Mouse (Mus musculus): ENCODE measurements around the gene Nrxn3. TPM values are rescaled to one million over a fixed set of nuclear protein-coding genes. Genes with fewer than 3 reads are reported as not detected.

The Nrxn3 gene
- polyA plus RNA-seq, 1 experiment from 2014 or later, result 96.9 TPM

DNA sequence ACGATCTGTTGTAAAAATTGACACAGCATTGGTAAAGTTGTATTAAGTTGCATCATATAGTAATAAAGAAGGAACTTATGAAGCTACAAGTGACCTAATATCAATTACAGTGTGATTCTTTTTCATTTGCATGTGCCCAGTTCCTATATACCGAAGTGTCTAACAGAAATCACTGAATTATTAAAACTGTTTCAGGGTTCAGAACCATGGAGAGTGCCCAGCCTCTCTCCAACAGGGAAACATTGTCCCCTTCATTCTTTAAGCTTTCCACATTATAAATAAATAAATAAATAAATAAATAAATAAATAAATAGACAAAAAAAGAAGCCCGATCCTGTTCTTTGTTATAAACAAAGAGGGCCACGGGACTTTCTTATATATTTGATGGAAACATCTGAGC, 140.4 kb downstream of the Nrxn3 start:
- Histone ChIP-seq H3K4me1 (replicated peaks; ENCODE audit: control insufficient read depth, insufficient read depth, low read length) (peaks cover 15% of the 10 kb centered on the region), H3K27ac (no peak overlapping the region), H3K36me3 (replicated peaks; ENCODE audit: control insufficient read depth, insufficient read depth) (no peaks in the 10 kb centered on the region), H3K4me2 (replicated peaks) (no peak overlapping the region), H3K27me3 (ENCODE audit: control insufficient read depth, insufficient read depth, low read length) (no peaks in the 10 kb centered on the region), H3K4me3 (replicated peaks; ENCODE audit: low read length) (no peak overlapping the region), H3K9ac (no peak overlapping the region), H3K9me3 (ENCODE audit: control insufficient read depth, low read length) (no peaks in the 10 kb centered on the region)
- 70% methylated on average over 4 of the region's 4 CpGs for WGBS
- ATAC-seq (ENCODE audit: low FRiP score) (no peak), DNase-seq (ENCODE audit: low spot score) (no peak)

DNA sequence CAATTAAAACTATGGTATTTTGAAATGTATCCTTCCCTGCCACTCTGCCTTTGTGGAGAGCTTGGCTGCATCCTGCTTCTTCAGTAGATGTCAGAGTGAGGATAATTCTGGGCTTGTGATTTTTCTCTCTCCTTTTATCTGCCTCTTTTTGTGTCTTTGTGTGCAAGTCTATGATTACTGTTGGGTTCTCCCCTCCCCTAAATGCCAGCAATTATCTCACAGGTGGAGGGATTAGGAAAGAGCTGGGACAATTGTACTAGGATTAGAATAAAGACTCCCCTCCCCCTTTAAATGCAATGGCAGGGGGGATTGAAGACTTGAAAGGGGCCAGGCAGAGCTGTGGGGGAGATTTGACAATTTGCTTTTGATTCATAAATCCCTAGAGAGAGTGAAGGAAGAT, 145.6 kb downstream of the Nrxn3 start:
- Histone ChIP-seq H3K9me3 (ENCODE audit: control insufficient read depth, low read length) (no peaks in the 10 kb centered on the region), H3K4me1 (replicated peaks; ENCODE audit: control insufficient read depth, insufficient read depth, low read length) (peaks cover 20% of the 10 kb centered on the region; the same call in 1 of the 2 replicates), H3K27me3 (ENCODE audit: control insufficient read depth, insufficient read depth, low read length) (no peaks in the 10 kb centered on the region), H3K36me3 (replicated peaks; ENCODE audit: control insufficient read depth, insufficient read depth) (no peaks in the 10 kb centered on the region), H3K9ac (no peak overlapping the region), H3K27ac (0 out of 2 replicates have a peak overlapping the region, but pooled peaks have one; percentile 8), H3K4me2 (replicated peaks) (no peak overlapping the region), H3K4me3 (replicated peaks; ENCODE audit: low read length) (no peak overlapping the region)
- ATAC-seq (ENCODE audit: low FRiP score), result no peak
- DNase-seq (ENCODE audit: low spot score), result no peak

DNA sequence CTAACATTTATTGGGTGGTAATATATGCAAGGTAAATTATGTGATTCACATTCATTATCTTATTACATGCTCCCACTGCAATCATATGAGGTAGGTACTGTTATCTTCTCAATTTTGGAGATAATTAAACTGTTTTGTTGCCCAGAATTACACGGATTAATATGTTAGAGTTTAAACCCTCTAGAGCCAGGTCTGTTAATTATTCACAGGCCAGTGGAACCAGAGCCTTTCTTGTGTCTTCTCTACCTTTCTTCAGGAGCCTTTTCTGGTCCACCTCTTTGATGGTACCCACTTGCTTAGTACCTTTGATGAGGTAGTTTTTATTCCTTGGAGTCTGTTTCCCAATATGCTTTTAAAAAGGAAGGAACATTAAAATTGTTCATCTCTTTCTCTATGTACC, 174.7 kb downstream of the Nrxn3 start:
- no peak for ATAC-seq (ENCODE audit: low FRiP score)
- H3K9ac ChIP-seq, result no peak overlapping the region

DNA sequence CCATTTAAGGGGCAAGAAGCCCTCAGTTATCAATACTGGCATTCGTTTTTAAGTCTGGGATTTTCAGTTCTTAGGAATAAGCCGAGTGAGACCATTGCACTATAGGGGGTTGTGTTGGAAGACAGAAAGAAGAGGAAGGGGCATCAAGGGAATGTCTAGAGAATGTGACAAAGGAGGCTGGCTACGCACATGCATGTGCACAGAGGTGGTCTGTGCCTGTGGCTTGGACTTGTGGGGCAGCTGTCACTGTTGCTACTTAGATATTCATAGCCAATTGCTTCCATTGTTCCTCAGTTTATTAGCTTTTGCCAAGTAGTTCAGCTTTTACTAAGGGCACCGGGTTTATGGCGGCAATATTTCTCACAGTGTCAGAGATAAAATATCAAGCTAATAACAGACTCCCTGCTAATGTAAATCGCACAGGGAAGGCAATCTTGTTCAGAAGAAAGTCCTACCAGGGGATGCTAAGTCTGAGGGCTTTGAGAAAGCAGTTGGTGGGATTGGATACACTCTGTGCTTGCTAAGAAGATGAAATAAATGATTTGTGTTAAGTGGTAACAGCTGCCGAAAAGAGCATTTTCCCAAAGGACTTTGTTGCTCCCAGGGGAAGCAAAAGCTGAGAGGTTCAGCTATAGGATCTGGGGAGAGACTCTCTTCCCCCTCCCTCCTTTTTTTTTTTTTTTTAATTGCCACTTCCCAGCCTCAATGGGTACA, 177.5 kb downstream of the Nrxn3 start:
- Histone ChIP-seq H3K9me3 (ENCODE audit: control insufficient read depth, low read length) (no peaks in the 10 kb centered on the region), H3K27me3 (ENCODE audit: control insufficient read depth, insufficient read depth, low read length) (no peaks in the 10 kb centered on the region), H3K9ac (no peak overlapping the region), H3K4me1 (replicated peaks; ENCODE audit: control insufficient read depth, insufficient read depth, low read length) (peaks cover 19% of the 10 kb centered on the region), H3K36me3 (replicated peaks; ENCODE audit: control insufficient read depth, insufficient read depth) (no peaks in the 10 kb centered on the region), H3K27ac (peak overlapping the region; percentile 36; the same call in 1 of the 2 replicates), H3K4me3 (replicated peaks; ENCODE audit: low read length) (no peak overlapping the region), H3K4me2 (replicated peaks) (no peak overlapping the region)
- ATAC-seq (ENCODE audit: low FRiP score) (peak; percentile 61; the same call in 1 of the 2 replicates), DNase-seq (ENCODE audit: low spot score) (no peak)
- WGBS, result 22% methylated on average over 7 of the region's 7 CpGs

More for the DNA sequence above, 174.7 kb downstream of the Nrxn3 start:
- DNase-seq (ENCODE audit: low spot score), result no peak
- H3K9me3 ChIP-seq (ENCODE audit: control insufficient read depth, low read length), result no peaks in the 10 kb centered on the region
- no peaks in the 10 kb centered on the region for H3K36me3 ChIP-seq (replicated peaks; ENCODE audit: control insufficient read depth, insufficient read depth)
- H3K27me3 ChIP-seq (ENCODE audit: control insufficient read depth, insufficient read depth, low read length), result no peaks in the 10 kb centered on the region
- 71% methylated on average over 1 of the region's 1 CpGs for WGBS
- H3K4me2 ChIP-seq (replicated peaks), result no peak overlapping the region
- H3K4me3 ChIP-seq (replicated peaks; ENCODE audit: low read length), result no peak overlapping the region
- peaks cover 13% of the 10 kb centered on the region for H3K4me1 ChIP-seq (replicated peaks; ENCODE audit: control insufficient read depth, insufficient read depth, low read length)
- H3K27ac ChIP-seq, result no peak overlapping the region

DNA sequence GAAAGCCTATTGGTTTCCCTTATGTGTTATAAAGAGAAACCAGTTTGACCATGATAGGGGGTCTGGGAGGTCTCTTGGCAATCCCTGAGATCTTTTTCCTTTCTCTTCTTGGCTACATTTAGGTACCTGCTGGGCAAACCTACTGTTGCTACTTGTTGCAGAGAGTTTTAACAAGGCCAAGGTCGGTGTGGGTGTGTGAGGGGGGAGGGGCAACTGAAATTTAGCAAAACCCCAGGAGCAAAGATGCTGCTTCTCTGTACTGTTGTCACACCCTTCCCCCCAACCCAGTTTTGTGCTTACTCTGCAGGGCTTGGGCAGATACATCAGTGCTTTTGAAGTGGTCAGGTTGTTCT, 178.0 kb downstream of the Nrxn3 start:
- WGBS, result 10% methylated on average over 1 of the region's 1 CpGs

DNA sequence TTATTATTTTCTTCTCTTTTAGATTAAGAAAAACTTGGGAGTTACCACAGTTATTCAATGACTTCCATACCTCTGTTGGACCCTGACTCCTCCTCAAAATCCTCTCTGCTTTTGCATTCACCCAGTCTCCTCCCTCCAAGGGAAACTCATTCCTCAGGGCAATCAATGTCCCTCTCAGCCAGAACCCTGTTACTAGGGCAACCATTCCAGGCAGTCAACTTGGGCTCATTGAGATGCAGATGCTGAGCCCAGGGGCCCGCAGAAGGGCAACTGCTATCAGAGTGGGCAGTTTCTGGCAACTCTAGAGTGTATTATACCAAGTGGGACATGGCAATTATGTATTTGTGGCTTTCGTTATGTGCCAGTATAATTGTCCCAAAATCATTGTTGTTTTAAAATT, 188.1 kb downstream of the Nrxn3 start:
- ATAC-seq (ENCODE audit: low FRiP score) (peak; percentile 92), DNase-seq (ENCODE audit: low spot score) (peak; percentile 62)
- no peaks in the 10 kb centered on the region for H3K27me3 ChIP-seq (ENCODE audit: control insufficient read depth, insufficient read depth, low read length)
- 12% methylated on average over 2 of the region's 2 CpGs for WGBS
- no peak overlapping the region for H3K4me2 ChIP-seq (replicated peaks)
- peak overlapping the region; percentile 36; the same call in 1 of the 2 replicates for H3K27ac ChIP-seq
- H3K4me1 ChIP-seq (replicated peaks; ENCODE audit: control insufficient read depth, insufficient read depth, low read length), result 0 out of 2 replicates have a peak, but pooled peaks cover 4% of the 10 kb centered on the region
- H3K9me3 ChIP-seq (ENCODE audit: control insufficient read depth, low read length), result no peaks in the 10 kb centered on the region
- no peaks in the 10 kb centered on the region for H3K36me3 ChIP-seq (replicated peaks; ENCODE audit: control insufficient read depth, insufficient read depth)
- no peak overlapping the region for H3K9ac ChIP-seq
- H3K4me3 ChIP-seq (replicated peaks; ENCODE audit: low read length), result no peak overlapping the region

More for the DNA sequence above, 178.0 kb downstream of the Nrxn3 start:
- H3K36me3 ChIP-seq (replicated peaks; ENCODE audit: control insufficient read depth, insufficient read depth), result no peaks in the 10 kb centered on the region
- H3K4me1 ChIP-seq (replicated peaks; ENCODE audit: control insufficient read depth, insufficient read depth, low read length), result peaks cover 19% of the 10 kb centered on the region
- H3K4me2 ChIP-seq (replicated peaks), result no peak overlapping the region
- H3K9me3 ChIP-seq (ENCODE audit: control insufficient read depth, low read length), result no peaks in the 10 kb centered on the region
- no peaks in the 10 kb centered on the region for H3K27me3 ChIP-seq (ENCODE audit: control insufficient read depth, insufficient read depth, low read length)
- no peak for ATAC-seq (ENCODE audit: low FRiP score)
- DNase-seq (ENCODE audit: low spot score), result no peak
- no peak overlapping the region for H3K9ac ChIP-seq
- H3K4me3 ChIP-seq (replicated peaks; ENCODE audit: low read length), result no peak overlapping the region
- H3K27ac ChIP-seq, result no peak overlapping the region

DNA sequence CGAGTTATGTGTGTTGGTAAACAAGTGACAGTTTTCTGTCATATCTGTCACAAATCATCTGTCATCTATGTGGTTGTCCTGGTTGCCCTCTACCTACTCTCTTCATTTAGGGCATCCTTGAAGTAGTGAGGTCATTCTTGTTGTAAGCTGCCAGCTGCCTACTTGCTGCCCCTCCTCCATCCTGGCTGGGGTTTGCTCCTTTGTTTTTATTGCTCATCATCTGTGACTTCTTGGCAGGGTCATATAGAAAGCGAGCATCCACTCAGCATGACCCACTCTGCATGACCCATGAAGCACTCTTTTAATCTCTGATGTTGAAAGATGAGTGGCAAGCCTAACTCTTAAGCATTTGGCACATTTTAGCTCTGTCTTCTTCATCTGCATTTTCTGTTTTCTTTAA, 194.1 kb downstream of the Nrxn3 start:
- Histone ChIP-seq H3K9ac (no peak overlapping the region), H3K4me2 (replicated peaks) (no peak overlapping the region), H3K27me3 (ENCODE audit: control insufficient read depth, insufficient read depth, low read length) (no peaks in the 10 kb centered on the region), H3K36me3 (replicated peaks; ENCODE audit: control insufficient read depth, insufficient read depth) (no peaks in the 10 kb centered on the region), H3K4me3 (replicated peaks; ENCODE audit: low read length) (no peak overlapping the region), H3K27ac (no peak overlapping the region), H3K4me1 (replicated peaks; ENCODE audit: control insufficient read depth, insufficient read depth, low read length) (no peaks in the 10 kb centered on the region), H3K9me3 (ENCODE audit: control insufficient read depth, low read length) (no peaks in the 10 kb centered on the region)
- WGBS, result 67% methylated on average over 2 of the region's 2 CpGs
- no peak for DNase-seq (ENCODE audit: low spot score)
- no peak for ATAC-seq (ENCODE audit: low FRiP score)

DNA sequence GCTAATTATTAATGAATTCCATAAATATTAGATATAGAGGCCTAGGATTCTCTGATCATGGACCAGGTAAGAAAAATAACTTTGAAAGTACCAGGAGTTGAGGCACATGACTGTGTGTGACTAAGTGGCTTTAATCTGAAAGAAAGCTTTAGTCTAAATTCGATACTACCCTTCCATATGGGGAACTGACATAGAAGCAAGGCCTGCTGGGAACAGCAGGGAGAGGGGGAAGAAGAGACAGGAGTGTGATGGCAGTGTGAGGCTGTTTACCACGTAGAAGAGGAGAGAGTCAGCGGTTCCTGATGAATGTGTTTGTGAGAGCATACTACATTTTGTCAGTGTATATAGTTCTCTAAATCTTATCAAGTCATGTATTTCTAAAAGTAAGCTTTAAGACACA, 202.2 kb downstream of the Nrxn3 start:
- Histone ChIP-seq H3K27me3 (ENCODE audit: control insufficient read depth, insufficient read depth, low read length) (no peaks in the 10 kb centered on the region), H3K9me3 (ENCODE audit: control insufficient read depth, low read length) (no peaks in the 10 kb centered on the region), H3K4me3 (replicated peaks; ENCODE audit: low read length) (no peak overlapping the region), H3K9ac (no peak overlapping the region), H3K4me1 (replicated peaks; ENCODE audit: control insufficient read depth, insufficient read depth, low read length) (no peaks in the 10 kb centered on the region), H3K36me3 (replicated peaks; ENCODE audit: control insufficient read depth, insufficient read depth) (no peaks in the 10 kb centered on the region), H3K4me2 (replicated peaks) (no peak overlapping the region), H3K27ac (no peak overlapping the region)
- DNase-seq (ENCODE audit: low spot score) (no peak), ATAC-seq (ENCODE audit: low FRiP score) (no peak)
- 77% methylated on average over 3 of the region's 3 CpGs for WGBS

DNA sequence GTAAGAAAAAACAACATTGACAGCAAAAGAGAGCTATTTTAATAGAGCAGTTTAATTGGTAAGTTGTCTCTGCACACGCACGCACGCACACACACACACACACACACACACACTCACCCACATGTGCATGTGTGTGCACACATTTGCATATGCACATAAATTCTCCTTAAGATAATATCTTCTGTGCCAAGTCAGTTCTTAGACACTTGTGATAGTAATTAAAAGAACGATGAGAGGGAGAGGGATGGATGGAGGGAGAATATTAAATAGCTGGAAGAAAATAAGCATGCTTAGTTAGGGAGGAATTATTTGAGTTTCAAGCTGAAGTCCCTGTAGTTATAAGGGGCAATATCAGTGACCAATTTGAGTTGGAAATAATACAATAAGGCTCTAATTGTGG, 203.6 kb downstream of the Nrxn3 start:
- DNase-seq (ENCODE audit: low spot score) (no peak), ATAC-seq (ENCODE audit: low FRiP score) (no peak)
- H3K4me3 ChIP-seq (replicated peaks; ENCODE audit: low read length), result no peak overlapping the region
- H3K4me2 ChIP-seq (replicated peaks), result no peak overlapping the region
- no peaks in the 10 kb centered on the region for H3K27me3 ChIP-seq (ENCODE audit: control insufficient read depth, insufficient read depth, low read length)
- WGBS, result 73% methylated on average over 4 of the region's 4 CpGs
- H3K9me3 ChIP-seq (ENCODE audit: control insufficient read depth, low read length), result no peaks in the 10 kb centered on the region
- no peaks in the 10 kb centered on the region for H3K36me3 ChIP-seq (replicated peaks; ENCODE audit: control insufficient read depth, insufficient read depth)
- H3K4me1 ChIP-seq (replicated peaks; ENCODE audit: control insufficient read depth, insufficient read depth, low read length), result no peaks in the 10 kb centered on the region
- H3K27ac ChIP-seq, result no peak overlapping the region
- no peak overlapping the region for H3K9ac ChIP-seq

DNA sequence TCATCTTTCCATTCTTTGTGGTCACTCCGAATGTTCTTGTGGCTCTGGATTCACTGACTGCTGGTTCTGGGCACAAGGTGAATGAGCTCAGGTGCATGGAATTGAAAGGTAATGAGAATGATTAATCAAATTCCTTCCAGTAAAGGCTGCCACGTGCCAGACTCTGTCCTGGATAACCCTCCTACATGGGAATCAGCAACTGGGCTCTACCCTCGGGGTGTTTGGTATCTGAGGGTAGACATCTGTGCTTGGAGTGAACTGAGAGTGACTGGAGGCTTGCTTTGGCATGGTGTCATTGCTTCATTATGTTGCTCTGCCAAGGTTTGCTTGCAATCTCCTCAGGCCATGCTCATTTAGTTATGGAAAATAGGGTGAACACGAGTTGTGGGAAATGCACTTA, 209.0 kb downstream of the Nrxn3 start:
- Histone ChIP-seq H3K4me3 (replicated peaks; ENCODE audit: low read length) (no peak overlapping the region), H3K4me2 (replicated peaks) (no peak overlapping the region), H3K27ac (no peak overlapping the region), H3K9me3 (ENCODE audit: control insufficient read depth, low read length) (no peaks in the 10 kb centered on the region), H3K9ac (no peak overlapping the region), H3K36me3 (replicated peaks; ENCODE audit: control insufficient read depth, insufficient read depth) (no peaks in the 10 kb centered on the region), H3K4me1 (replicated peaks; ENCODE audit: control insufficient read depth, insufficient read depth, low read length) (no peaks in the 10 kb centered on the region), H3K27me3 (ENCODE audit: control insufficient read depth, insufficient read depth, low read length) (no peaks in the 10 kb centered on the region)
- DNase-seq (ENCODE audit: low spot score), result peak; percentile 36
- 60% methylated on average over 4 of the region's 4 CpGs for WGBS
- peak; percentile 40; the same call in 1 of the 2 replicates for ATAC-seq (ENCODE audit: low FRiP score)

Measured in hindbrain, embryonic 14.5 days (tissue).